Mouse (Mus musculus) forebrain, embryonic 15.5 days (tissue): ENCODE measurements at regions not wholly inside any gene's neighbourhood (a gene's known extent, or its start where the extent isn't known, plus 50 kb on each side); places are given as distances from the start of the nearest gene placed in this dataset.

Source experiments
- ATAC-seq: fragments of 200-750 bp; cut with Nextera tagmentation; replicated peaks from 2 replicates; pipeline ENCODE4 v1.8.0; 2017; ENCODE audit warnings: mild to moderate bottlenecking, moderate TSS enrichment, moderate library complexity
- H3K27ac ChIP-seq: fragments of 300-500 bp; sonication (generic); replicated peaks from 2 replicates; pipeline ENCODE4 v1.5.1; 2015; ENCODE audit warnings: mild to moderate bottlenecking, inconsistent platforms
- H3K27me3 ChIP-seq: fragments of 300-500 bp; sonication (generic); 2 replicates; pipeline ENCODE4 v1.6.1; 2015; ENCODE audit warnings: inconsistent platforms
- H3K36me3 ChIP-seq: fragments of 300-500 bp; sonication (generic); 2 replicates; pipeline ENCODE4 v1.6.1; 2015; ENCODE audit warnings: mild to moderate bottlenecking, inconsistent platforms
- H3K4me1 ChIP-seq: fragments of 300-500 bp; sonication (generic); 2 replicates; pipeline ENCODE4 v1.6.1; 2015; ENCODE audit warnings: inconsistent platforms
- H3K4me2 ChIP-seq: fragments of 300-500 bp; sonication (generic); replicated peaks from 2 replicates; pipeline ENCODE4 v1.6.1; 2015; ENCODE audit warnings: mild to moderate bottlenecking, inconsistent platforms
- H3K4me3 ChIP-seq: fragments of 300-500 bp; sonication (generic); 2 replicates; pipeline ENCODE4 v1.5.1; 2015; ENCODE audit warnings: mild to moderate bottlenecking, inconsistent platforms
- H3K9ac ChIP-seq: fragments of 300-500 bp; sonication (generic); replicated peaks from 2 replicates; pipeline ENCODE4 v1.6.1; 2015; ENCODE audit warnings: mild to moderate bottlenecking, inconsistent platforms
- H3K9me3 ChIP-seq: fragments of 300-500 bp; sonication (generic); 2 replicates; pipeline ENCODE4 v1.6.1; 2016; ENCODE audit warnings: inconsistent platforms
- WGBS: fragments of 180-500 bp; shearing (Covaris S2); methylation state at CpG from one replicate; pipeline ENCODE4 v1.1.7; 2015; ENCODE audit warnings: mixed read lengths; 5-methylcytosine and 5-hydroxymethylcytosine counted together

- 82% methylated on average over 1 of the region's 1 CpGs for WGBS
- Histone ChIP-seq H3K4me3 (no peak overlapping the region), H3K9me3 (no peaks in the 10 kb centered on the region), H3K4me2 (no peak overlapping the region), H3K9ac (no peak overlapping the region), H3K4me1 (peaks cover 7% of the 10 kb centered on the region; the same call in 1 of the 2 replicates), H3K36me3 (no peaks in the 10 kb centered on the region), H3K27ac (no peak overlapping the region), H3K27me3 (no peaks in the 10 kb centered on the region)
- no peak for ATAC-seq
Measured at GRCm38 (mm10) chr10:17368636-17369035, 354.4 kb upstream of the Cited2 start.

DNA sequence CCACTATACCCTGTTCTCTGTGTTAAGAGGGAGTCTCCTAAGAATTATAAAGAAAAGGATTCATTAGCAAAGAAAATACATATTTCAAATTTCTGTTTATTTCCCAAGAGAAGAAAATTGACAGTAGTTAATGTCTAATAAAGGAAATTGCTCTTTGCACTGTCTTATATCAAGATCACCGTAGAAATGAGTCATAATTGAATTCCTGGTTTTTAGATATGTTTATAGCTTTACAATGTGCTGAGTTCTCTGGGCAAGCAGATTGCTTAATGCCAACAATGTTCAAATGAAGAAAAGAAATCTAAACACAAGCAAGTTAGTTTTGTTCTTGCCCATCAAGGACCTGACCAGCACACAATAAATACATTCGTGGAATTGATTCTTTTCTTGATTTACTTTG lies 350.1 kb upstream of the Cited2 start:
- Histone ChIP-seq H3K27ac (no peak overlapping the region), H3K9me3 (no peaks in the 10 kb centered on the region), H3K4me1 (no peaks in the 10 kb centered on the region), H3K4me3 (no peak overlapping the region), H3K27me3 (no peaks in the 10 kb centered on the region), H3K4me2 (no peak overlapping the region), H3K36me3 (no peaks in the 10 kb centered on the region), H3K9ac (no peak overlapping the region)
- WGBS, result 77% methylated on average over 2 of the region's 2 CpGs
- ATAC-seq, result no peak

- 57% methylated on average over 2 of the region's 2 CpGs for WGBS
- Histone ChIP-seq H3K4me1 (no peaks in the 10 kb centered on the region), H3K9ac (no peak overlapping the region), H3K9me3 (no peaks in the 10 kb centered on the region), H3K4me2 (no peak overlapping the region), H3K27me3 (no peaks in the 10 kb centered on the region), H3K4me3 (no peak overlapping the region), H3K27ac (no peak overlapping the region), H3K36me3 (no peaks in the 10 kb centered on the region)
- ATAC-seq, result no peak
Measured at GRCm38 (mm10) chr10:17374047-17374446, 349.0 kb upstream of the Cited2 start.

DNA sequence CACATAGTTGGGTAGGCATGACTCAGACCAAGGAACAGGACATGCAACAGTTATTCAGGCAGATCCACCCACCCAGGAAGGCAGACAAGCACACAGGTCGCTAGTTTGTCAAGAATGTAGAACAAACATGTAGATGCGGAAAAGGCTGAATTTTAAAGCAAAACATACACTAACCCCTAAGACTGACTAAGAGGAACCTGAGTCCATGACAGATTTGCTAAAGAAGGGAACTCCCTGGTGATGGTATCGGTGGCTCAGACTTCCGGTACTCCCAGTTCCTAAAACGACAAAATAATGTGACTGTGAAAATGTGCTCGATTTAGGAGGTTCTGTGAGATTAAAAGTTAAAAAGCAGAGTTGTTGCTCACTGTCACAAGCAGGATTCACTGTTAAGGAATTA lies 340.0 kb upstream of the Cited2 start:
- H3K36me3 ChIP-seq, result no peaks in the 10 kb centered on the region
- no peak for ATAC-seq
- no peaks in the 10 kb centered on the region for H3K9me3 ChIP-seq
- H3K4me1 ChIP-seq, result no peaks in the 10 kb centered on the region
- H3K27ac ChIP-seq, result no peak overlapping the region
- 97% methylated on average over 6 of the region's 6 CpGs for WGBS
- no peak overlapping the region for H3K4me3 ChIP-seq
- H3K9ac ChIP-seq, result no peak overlapping the region
- H3K27me3 ChIP-seq, result no peaks in the 10 kb centered on the region
- H3K4me2 ChIP-seq, result no peak overlapping the region

- H3K4me3 ChIP-seq, result no peak overlapping the region
- ATAC-seq, result no peak
- no peak overlapping the region for H3K9ac ChIP-seq
- H3K27me3 ChIP-seq, result no peaks in the 10 kb centered on the region
- H3K4me2 ChIP-seq, result no peak overlapping the region
- H3K27ac ChIP-seq, result no peak overlapping the region
- no peaks in the 10 kb centered on the region for H3K9me3 ChIP-seq
- H3K4me1 ChIP-seq, result no peaks in the 10 kb centered on the region
- 38% methylated on average over 1 of the region's 1 CpGs for whole genome bisulfite sequencing
- no peaks in the 10 kb centered on the region for H3K36me3 ChIP-seq
Measured at GRCm38 (mm10) chr10:17385181-17385580, 337.8 kb upstream of the Cited2 start.

DNA sequence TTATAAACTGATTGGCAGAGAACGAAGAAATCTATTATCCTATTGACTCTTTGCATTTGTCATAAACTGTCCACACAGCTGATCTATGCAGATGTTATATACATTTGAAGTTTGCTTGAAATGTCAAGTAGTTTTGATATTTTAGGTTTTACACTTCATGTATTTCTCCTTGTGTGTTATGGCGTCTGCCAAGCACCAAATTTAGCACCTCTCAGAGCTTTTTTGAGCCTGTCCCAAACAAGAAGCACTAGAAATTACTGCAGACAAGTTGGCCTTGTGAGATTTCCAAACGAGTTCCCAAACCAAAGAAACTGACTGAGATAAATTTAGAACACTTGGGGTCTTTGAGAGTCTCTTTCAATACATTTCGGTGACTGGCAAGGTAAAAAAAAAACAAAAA lies 335.7 kb upstream of the Cited2 start:
- ATAC-seq, result no peak

DNA sequence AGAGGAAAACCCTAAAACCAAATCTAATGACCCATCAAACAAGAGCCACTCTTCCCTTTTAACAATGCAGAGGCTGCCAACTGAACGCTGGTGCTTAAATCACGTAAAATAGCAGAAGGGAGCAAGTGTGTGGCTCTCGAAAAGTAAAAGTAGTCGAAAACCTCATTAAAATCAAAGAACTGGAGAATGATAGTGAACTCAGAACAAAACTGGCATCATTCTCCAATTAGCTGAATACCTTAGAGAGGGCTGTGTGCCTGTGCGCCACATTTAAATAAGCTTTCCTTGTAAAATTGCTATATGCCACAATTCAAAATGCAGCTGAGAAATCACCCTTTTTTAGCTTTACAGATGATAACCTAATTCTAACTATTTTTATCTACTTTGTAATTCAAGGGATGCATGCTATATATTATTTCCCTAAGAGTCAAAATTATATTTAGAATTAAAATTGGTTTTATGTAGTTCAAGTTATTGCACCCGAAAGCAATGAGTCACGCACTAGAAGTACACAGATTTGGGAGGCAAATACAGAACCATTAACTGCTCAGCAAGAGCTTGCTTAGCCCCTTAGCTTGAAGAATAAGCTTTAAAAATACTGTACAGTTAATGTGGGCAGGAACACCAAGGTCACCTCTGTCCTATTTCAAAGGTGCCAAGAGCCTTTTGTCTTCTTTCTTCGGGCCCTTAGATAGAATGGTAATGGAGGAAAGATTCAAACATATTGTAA lies 327.4 kb upstream of the Cited2 start:
- H3K36me3 ChIP-seq, result no peaks in the 10 kb centered on the region
- ATAC-seq, result 0 out of 2 replicates have a peak, but pooled peaks have one; percentile 43
- H3K4me2 ChIP-seq, result no peak overlapping the region
- H3K4me3 ChIP-seq, result no peak overlapping the region
- no peak overlapping the region for H3K9ac ChIP-seq
- H3K27ac ChIP-seq, result no peak overlapping the region
- H3K4me1 ChIP-seq, result peaks cover 3% of the 10 kb centered on the region; the same call in 1 of the 2 replicates
- no peaks in the 10 kb centered on the region for H3K9me3 ChIP-seq
- WGBS, result 36% methylated on average over 8 of the region's 8 CpGs
- no peaks in the 10 kb centered on the region for H3K27me3 ChIP-seq

More for the DNA sequence above, 335.7 kb upstream of the Cited2 start:
- H3K9me3 ChIP-seq, result no peaks in the 10 kb centered on the region
- H3K27me3 ChIP-seq, result no peaks in the 10 kb centered on the region
- no peak overlapping the region for H3K4me2 ChIP-seq
- no peak overlapping the region for H3K9ac ChIP-seq
- WGBS, result 80% methylated on average over 4 of the region's 4 CpGs
- no peak overlapping the region for H3K4me3 ChIP-seq
- no peak overlapping the region for H3K27ac ChIP-seq
- no peaks in the 10 kb centered on the region for H3K36me3 ChIP-seq
- no peaks in the 10 kb centered on the region for H3K4me1 ChIP-seq

- no peaks in the 10 kb centered on the region for H3K9me3 ChIP-seq
- no peaks in the 10 kb centered on the region for H3K36me3 ChIP-seq
- H3K4me1 ChIP-seq, result no peaks in the 10 kb centered on the region
- H3K4me3 ChIP-seq, result no peak overlapping the region
- no peak overlapping the region for H3K27ac ChIP-seq
- no peak overlapping the region for H3K9ac ChIP-seq
- H3K4me2 ChIP-seq, result no peak overlapping the region
- H3K27me3 ChIP-seq, result no peaks in the 10 kb centered on the region
- ATAC-seq, result no peak
Measured at GRCm38 (mm10) chr10:17403899-17404298, 319.1 kb upstream of the Cited2 start.

DNA sequence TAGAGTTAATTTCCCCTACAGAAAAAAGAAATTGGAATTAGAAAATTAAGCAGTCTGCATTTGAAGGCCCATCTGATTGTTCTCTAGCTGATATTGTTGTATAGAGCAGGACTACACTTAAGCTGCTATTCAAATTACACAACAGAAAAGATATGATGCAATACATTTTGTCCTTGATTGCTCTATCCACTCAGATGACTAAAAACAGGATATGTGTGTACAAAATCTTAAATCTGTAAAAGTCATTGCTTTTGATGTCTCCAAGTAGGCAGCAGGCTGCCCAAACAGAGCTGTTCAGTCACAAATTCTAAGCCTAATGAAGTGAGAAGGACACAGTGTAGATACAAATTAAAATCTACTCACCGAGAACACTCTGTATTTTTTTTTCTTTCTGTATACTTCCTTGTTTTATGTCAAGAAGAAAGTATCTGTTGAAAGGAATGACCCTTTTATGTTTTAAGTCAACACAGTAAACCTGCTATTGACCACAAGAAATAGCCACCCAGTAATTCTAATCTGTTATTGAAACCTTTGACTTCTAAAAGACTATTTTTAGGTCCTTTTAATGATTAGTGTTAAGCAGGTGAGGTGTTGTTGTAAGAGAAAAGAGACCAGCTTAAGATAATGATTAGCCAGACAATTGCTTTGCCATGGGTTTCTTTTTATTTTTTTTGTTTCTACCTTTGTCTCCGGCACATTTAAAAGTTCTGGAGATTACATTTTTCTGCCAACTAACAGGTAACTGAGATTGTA lies 315.0 kb upstream of the Cited2 start:
- no peak overlapping the region for H3K4me3 ChIP-seq
- H3K9ac ChIP-seq, result no peak overlapping the region
- no peak for ATAC-seq
- no peak overlapping the region for H3K27ac ChIP-seq
- no peaks in the 10 kb centered on the region for H3K4me1 ChIP-seq
- H3K4me2 ChIP-seq, result no peak overlapping the region
- H3K9me3 ChIP-seq, result no peaks in the 10 kb centered on the region
- H3K27me3 ChIP-seq, result no peaks in the 10 kb centered on the region
- H3K36me3 ChIP-seq, result no peaks in the 10 kb centered on the region
- WGBS, result 64% methylated on average over 2 of the region's 2 CpGs

- H3K36me3 ChIP-seq, result no peaks in the 10 kb centered on the region
- H3K27ac ChIP-seq, result no peak overlapping the region
- no peak overlapping the region for H3K4me2 ChIP-seq
- no peaks in the 10 kb centered on the region for H3K4me1 ChIP-seq
- H3K9me3 ChIP-seq, result no peaks in the 10 kb centered on the region
- no peak overlapping the region for H3K9ac ChIP-seq
- no peaks in the 10 kb centered on the region for H3K27me3 ChIP-seq
- 94% methylated on average over 1 of the region's 1 CpGs for WGBS
- ATAC-seq, result no peak
- H3K4me3 ChIP-seq, result no peak overlapping the region
Measured at GRCm38 (mm10) chr10:17408781-17409180, 314.2 kb upstream of the Cited2 start.

- Histone ChIP-seq H3K4me2 (no peak overlapping the region), H3K4me1 (no peaks in the 10 kb centered on the region), H3K9me3 (no peaks in the 10 kb centered on the region), H3K4me3 (no peak overlapping the region), H3K9ac (no peak overlapping the region), H3K27ac (no peak overlapping the region), H3K36me3 (no peaks in the 10 kb centered on the region), H3K27me3 (no peaks in the 10 kb centered on the region)
- ATAC-seq, result no peak
- 44% methylated on average over 4 of the region's 4 CpGs for WGBS
Measured at GRCm38 (mm10) chr10:17411300-17411987, 311.6 kb upstream of the Cited2 start.

DNA sequence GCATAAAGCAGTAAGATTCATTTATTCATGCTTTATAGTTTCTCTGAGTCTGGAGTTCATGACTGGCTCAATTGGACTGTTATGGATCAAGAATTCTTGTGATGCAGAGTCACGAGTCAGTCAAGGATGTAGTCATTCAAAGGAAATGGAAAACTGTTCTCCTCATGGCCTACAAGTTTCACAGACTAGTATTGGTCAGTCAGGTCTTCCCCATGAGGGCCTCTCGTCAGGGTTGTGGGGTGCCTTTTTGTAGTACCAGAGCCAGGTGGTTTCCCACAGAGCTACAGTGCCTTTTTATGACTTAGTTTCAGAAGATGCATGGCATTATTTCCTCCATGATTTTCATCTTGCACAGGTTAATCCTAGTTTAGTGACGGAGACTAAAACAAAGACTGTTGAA lies 307.9 kb upstream of the Cited2 start:
- ATAC-seq, result no peak
- Histone ChIP-seq H3K27me3 (no peaks in the 10 kb centered on the region), H3K4me1 (no peaks in the 10 kb centered on the region), H3K4me3 (no peak overlapping the region), H3K36me3 (no peaks in the 10 kb centered on the region), H3K27ac (no peak overlapping the region), H3K4me2 (no peak overlapping the region), H3K9ac (no peak overlapping the region), H3K9me3 (no peaks in the 10 kb centered on the region)
- 86% methylated on average over 3 of the region's 3 CpGs for WGBS
